Mouse (Mus musculus) megakaryocyte, embryonic 14.5 days (primary cell): ENCODE data around the gene Gtse1. TPM values are rescaled to one million over a fixed set of nuclear protein-coding genes. Genes with fewer than 3 reads are reported as not detected.
A peak's percentile ranks its signal among the peaks of the same experiment; 100 is the strongest.

Experiments
- H3K27me3 ChIP-seq: replicated peaks from 2 replicates; pipeline ENCODE3; 2012; ENCODE audit warnings: inconsistent platforms
- H3K36me3 ChIP-seq: replicated peaks from 2 replicates; pipeline ENCODE3; 2012; ENCODE audit warnings: low read length, inconsistent platforms, mixed read lengths
- H3K4me1 ChIP-seq: 2 replicates; pipeline ENCODE4 v1.6.1; 2012; ENCODE audit warnings: inconsistent platforms
- H3K4me3 ChIP-seq: replicated peaks from 2 replicates; pipeline ENCODE3; 2012; ENCODE audit warnings: moderate library complexity, mild to moderate bottlenecking, inconsistent platforms
- H3K9me3 ChIP-seq: 2 replicates; pipeline ENCODE4 v1.6.1; 2012; ENCODE audit warnings: inconsistent platforms
- FLI1 ChIP-seq: IDR thresholded peaks from 2 replicates; pipeline ENCODE4 v1.6.1; 2012; ENCODE audit warnings: low read length, inconsistent platforms, mixed read lengths
- GATA1 ChIP-seq: IDR thresholded peaks from 3 replicates; pipeline ENCODE4 v1.6.1; 2012; ENCODE audit warnings: mixed read lengths, low read length, inconsistent platforms, borderline replicate concordance
- polyA plus RNA-seq: library from polyadenylated mRNA; stranded (reverse); fragments of >175 nt; gene quantifications from 2 replicates; pipeline ENCODE4 v1.2.3, GENCODE M21; 2012; ENCODE audit warnings: low replicate concordance; ENCODE audit not compliant: insufficient read depth

Gtse1 gene
- 41.7 and 80.9 TPM in 2 replicates for polyA plus RNA-seq

GRCm38 (mm10) chr15:85859490-85860031, at the start of gene Gtse1:
TSS of gene Gtse1 (plus strand) at chr15:85859745.
- H3K27me3 ChIP-seq, result peaks cover 5% of the 10 kb centered on the region
- TF ChIP-seq FLI1 (peak; percentile 86; the same call in 1 of the 2 replicates), GATA1 (no peak)
- H3K36me3 ChIP-seq, result peaks cover 40% of the 10 kb centered on the region
- H3K4me3 ChIP-seq, result peak within 1 kb of the TSS; percentile 93
- no peaks in the 10 kb centered on the region for H3K9me3 ChIP-seq
- peaks cover 55% of the 10 kb centered on the region for H3K4me1 ChIP-seq

GRCm38 (mm10) chr15:85810462-85810805, 49.1 kb upstream of the Gtse1 start:
- peaks cover 9% of the 10 kb centered on the region for H3K9me3 ChIP-seq
- H3K27me3 ChIP-seq, result peaks cover 10% of the 10 kb centered on the region
- H3K4me1 ChIP-seq, result peaks cover 28% of the 10 kb centered on the region
- no peak for TF ChIP-seq GATA1
- TF ChIP-seq FLI1, result no peak
- H3K4me3 ChIP-seq, result peak overlapping the region; percentile 97
- H3K36me3 ChIP-seq, result peaks cover 24% of the 10 kb centered on the region

- peaks cover 14% of the 10 kb centered on the region for H3K9me3 ChIP-seq
- H3K36me3 ChIP-seq, result peaks cover 24% of the 10 kb centered on the region
- peaks cover 15% of the 10 kb centered on the region for H3K27me3 ChIP-seq
- H3K4me1 ChIP-seq, result peaks cover 28% of the 10 kb centered on the region
- H3K4me3 ChIP-seq, result peak overlapping the region; percentile 97
- TF ChIP-seq GATA1 (no peak), FLI1 (no peak)
These were observed 48.6 kb upstream of the Gtse1 start for GRCm38 (mm10) chr15:85810806-85811521.

DNA sequence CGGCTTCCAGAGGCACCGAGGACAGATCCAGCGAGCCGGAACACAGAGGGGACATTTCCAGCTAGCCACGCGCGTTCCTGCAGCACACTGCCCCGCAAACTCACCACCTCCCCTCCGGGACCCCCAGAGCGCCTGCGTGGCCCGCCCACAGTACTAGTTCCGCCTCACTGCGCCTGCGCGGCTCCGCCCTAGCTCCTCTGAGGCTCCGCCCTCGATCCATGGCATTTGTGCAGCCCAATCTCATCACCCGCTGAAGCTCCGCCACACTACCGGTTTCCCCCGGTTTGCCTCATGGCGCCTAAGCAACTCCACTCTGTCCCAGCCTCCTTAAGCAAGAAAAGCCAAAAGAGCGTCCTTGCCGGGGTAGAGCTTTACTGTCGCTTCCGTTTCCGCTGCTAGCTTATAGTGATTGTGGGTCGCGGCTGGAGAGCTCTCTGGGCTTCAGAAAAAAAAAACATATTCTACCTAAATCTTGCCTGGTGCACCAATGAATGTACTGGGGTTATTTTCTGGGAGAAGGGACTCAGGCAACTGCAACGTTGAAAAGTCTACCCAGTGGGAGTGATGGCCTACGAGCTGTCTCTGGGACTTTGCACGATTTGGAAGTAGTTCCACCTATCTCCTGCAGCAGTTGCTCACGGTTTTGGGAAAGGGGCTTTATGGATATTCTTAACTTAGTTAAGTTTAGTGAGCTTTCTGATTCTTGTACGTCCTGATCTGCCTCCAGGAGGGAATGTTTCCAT, 47.8 kb upstream of the Gtse1 start, which contains the start of gene Cdpf1:
Gene Cdpf1 (minus strand): TSS at position 163 of the 743 bp plus-strand sequence.
- peaks cover 21% of the 10 kb centered on the region for H3K9me3 ChIP-seq
- peak within 1 kb of the TSS; percentile 97 for H3K4me3 ChIP-seq
- no peak for TF ChIP-seq FLI1
- no peak for TF ChIP-seq GATA1
- peaks cover 28% of the 10 kb centered on the region for H3K4me1 ChIP-seq
- peaks cover 23% of the 10 kb centered on the region for H3K27me3 ChIP-seq
- H3K36me3 ChIP-seq, result peaks cover 24% of the 10 kb centered on the region

GRCm38 (mm10) chr15:85813428-85813827, 46.1 kb upstream of the Gtse1 start:
- H3K4me3 ChIP-seq, result no peak overlapping the region

GRCm38 (mm10) chr15:85821203-85822010, 38.1 kb upstream of the Gtse1 start, which contains the start of gene Pkdrej:
TSS of gene Pkdrej (minus strand) at chr15:85821734.
- Histone ChIP-seq H3K4me1 (peaks cover 11% of the 10 kb centered on the region; the same call in 1 of the 2 replicates), H3K36me3 (no peaks in the 10 kb centered on the region), H3K9me3 (peaks cover 43% of the 10 kb centered on the region), H3K27me3 (peaks cover 73% of the 10 kb centered on the region), H3K4me3 (peak within 1 kb of the TSS; percentile 74)
- TF ChIP-seq GATA1, result no peak
- TF ChIP-seq FLI1, result no peak

More at GRCm38 (mm10) chr15:85813428-85813827, 46.1 kb upstream of the Gtse1 start:
- peaks cover 39% of the 10 kb centered on the region for H3K9me3 ChIP-seq
- H3K36me3 ChIP-seq, result peaks cover 7% of the 10 kb centered on the region
- no peak for TF ChIP-seq FLI1
- TF ChIP-seq GATA1, result no peak
- peaks cover 36% of the 10 kb centered on the region for H3K27me3 ChIP-seq
- peaks cover 28% of the 10 kb centered on the region for H3K4me1 ChIP-seq

DNA sequence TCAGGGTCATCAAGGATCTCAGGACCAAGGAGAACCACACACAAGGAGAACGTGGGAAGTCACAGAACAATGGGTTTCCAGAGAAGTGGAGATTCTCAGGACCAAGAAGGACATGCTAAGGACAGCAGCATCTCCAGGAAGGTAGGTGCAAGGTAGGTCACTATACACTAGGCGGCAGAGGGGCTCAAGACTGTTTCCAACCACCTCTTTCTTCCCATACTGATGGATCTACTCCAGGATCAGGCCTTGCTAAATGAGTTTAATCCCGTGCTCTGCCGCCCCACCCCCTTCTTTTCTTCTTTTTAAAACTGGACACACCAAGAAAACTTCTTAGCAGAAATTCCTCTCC, 37.6 kb upstream of the Gtse1 start:
- Histone ChIP-seq H3K27me3 (peaks cover 68% of the 10 kb centered on the region), H3K36me3 (no peaks in the 10 kb centered on the region), H3K9me3 (peaks cover 38% of the 10 kb centered on the region), H3K4me1 (peaks cover 11% of the 10 kb centered on the region; the same call in 1 of the 2 replicates), H3K4me3 (no peak overlapping the region)
- TF ChIP-seq GATA1 (no peak), FLI1 (no peak)

DNA sequence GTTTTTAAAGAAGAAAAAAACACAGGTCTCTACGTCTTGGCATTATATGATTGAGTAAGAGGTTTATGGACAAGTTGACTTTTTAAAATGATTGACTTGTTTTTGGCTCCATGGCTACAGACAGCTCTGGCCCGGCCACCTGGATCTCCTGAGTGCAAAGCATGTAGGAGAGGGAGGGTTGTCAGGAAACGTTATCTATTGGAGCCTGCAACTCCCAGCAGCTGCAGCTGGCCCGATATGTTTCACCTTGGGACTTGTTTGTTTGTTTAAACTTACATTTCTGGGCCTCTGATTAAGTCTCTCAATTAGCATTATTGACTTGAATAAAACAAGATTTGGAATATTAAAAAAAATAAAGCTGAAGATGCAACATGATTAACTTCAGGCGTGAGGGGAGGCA, 32.9 kb upstream of the Gtse1 start:
- Histone ChIP-seq H3K4me1 (peaks cover 7% of the 10 kb centered on the region), H3K9me3 (no peaks in the 10 kb centered on the region), H3K27me3 (peaks cover 46% of the 10 kb centered on the region), H3K4me3 (no peak overlapping the region), H3K36me3 (no peaks in the 10 kb centered on the region)
- no peak for TF ChIP-seq GATA1

GRCm38 (mm10) chr15:85828071-85828470, 31.5 kb upstream of the Gtse1 start:
- Histone ChIP-seq H3K36me3 (no peaks in the 10 kb centered on the region), H3K4me1 (peaks cover 16% of the 10 kb centered on the region), H3K9me3 (no peaks in the 10 kb centered on the region), H3K27me3 (peaks cover 38% of the 10 kb centered on the region), H3K4me3 (no peak overlapping the region)
- no peak for TF ChIP-seq GATA1
- TF ChIP-seq FLI1, result no peak
